ENCODE assay signal across 8 mouse cellular contexts in the genomic region with DNA sequence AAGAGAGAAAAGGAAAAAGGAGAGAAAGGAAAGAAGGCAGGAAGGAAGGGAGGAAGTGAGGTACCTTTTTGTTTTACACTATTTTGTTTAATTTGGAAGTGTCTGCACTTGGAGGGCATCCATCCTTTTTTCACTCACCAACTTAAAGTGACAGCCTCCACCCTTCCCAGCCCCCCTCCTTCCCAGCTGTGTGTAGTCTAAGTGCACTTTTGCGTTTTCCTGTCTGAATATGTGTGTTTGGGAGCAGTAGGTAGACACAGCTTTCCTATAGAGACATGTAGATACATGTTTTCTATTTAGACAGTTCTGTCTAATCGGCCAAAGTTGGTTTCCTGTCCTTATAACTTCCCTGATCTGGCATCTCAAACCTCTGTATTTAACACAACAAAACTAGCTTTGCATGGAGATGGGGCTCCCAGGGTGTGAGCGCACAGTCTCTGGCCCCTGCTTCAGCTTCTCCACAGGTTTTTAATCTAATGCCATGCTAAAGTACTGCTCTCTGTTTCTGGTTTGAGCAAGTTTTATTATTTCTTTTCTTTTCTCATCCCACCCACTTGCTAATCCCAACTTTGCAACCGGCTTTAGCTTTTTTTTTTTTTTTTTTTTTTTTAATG.
DNase-seq lines count a peak whose midpoint lies in the region; ATAC-seq and TF ChIP-seq lines count a peak whose summit lies in the region.

No protein-coding gene starts in this region.

- H3K27ac ChIP-seq in neural tube, embryonic 11.5 days (ENCODE audit: low read depth, low read length), result no peak overlapping the region
- peak overlapping the region; percentile 76 for H3K27ac ChIP-seq in forebrain, embryonic 13.5 days
- H3K27ac ChIP-seq in limb, embryonic 14.5 days (replicated peaks; ENCODE audit: low read depth, low read length), result no peak overlapping the region; the same call in 1 of the 2 replicates
- no peak overlapping the region for H3K27ac ChIP-seq in stomach, embryonic 16.5 days (ENCODE audit: low read length)

- H3K4me2 ChIP-seq in neural tube, embryonic 11.5 days (ENCODE audit: low read depth), result peak overlapping the region; percentile 60
- peak overlapping the region; percentile 56 for H3K4me2 ChIP-seq in forebrain, embryonic 13.5 days
- H3K4me2 ChIP-seq in limb, embryonic 14.5 days (replicated peaks; ENCODE audit: low read depth, low read length, severe bottlenecking), result peak overlapping the region; percentile 63
- peak overlapping the region; percentile 79 for H3K4me2 ChIP-seq in stomach, embryonic 16.5 days (ENCODE audit: low read depth, low read length)

- peak overlapping the region; percentile 22; the same call in 1 of the 2 replicates for H3K4me3 ChIP-seq in neural tube, embryonic 11.5 days (ENCODE audit: low read depth, low read length)
- H3K4me3 ChIP-seq in forebrain, embryonic 13.5 days, result peak overlapping the region; percentile 33
- peak overlapping the region; percentile 34 for H3K4me3 ChIP-seq in limb, embryonic 14.5 days (replicated peaks; ENCODE audit: low read length)
- peak overlapping the region; percentile 41; the same call in 1 of the 2 replicates for H3K4me3 ChIP-seq in stomach, embryonic 16.5 days (replicated peaks; ENCODE audit: low read length)

- ATAC-seq in neural tube, embryonic 11.5 days (ENCODE audit: insufficient read depth, low FRiP score, low TSS enrichment), result no peak
- ATAC-seq in forebrain, embryonic 13.5 days, result no peak
- no peak for ATAC-seq in limb, embryonic 14.5 days (ENCODE audit: low FRiP score, low read depth)
- no peak for ATAC-seq in stomach, embryonic 16.5 days (ENCODE audit: insufficient read depth, low FRiP score)

- no peak for TF ChIP-seq POLR2A in limb, embryonic 14.5 days (IDR thresholded peaks at IDR 0.05; ENCODE audit: borderline replicate concordance, extremely low read depth, insufficient read depth, insufficient read length)

- no peak for DNase-seq in neural tube, embryonic 11.5 days (ENCODE audit: low spot score)
- no peak for DNase-seq in neural tube, embryonic 10.5 days (ENCODE audit: extremely low spot score, low spot score)
- no peak for DNase-seq in limb, embryonic 14.5 days (ENCODE audit: low spot score)
- DNase-seq in adrenal gland, postnatal 14 days, result no peak
- DNase-seq in cerebellum, adult 9-10 months, result no peak
- no peak for DNase-seq in urinary bladder, adult 2 months (ENCODE audit: low spot score)

- H3K9ac ChIP-seq in neural tube, embryonic 11.5 days (ENCODE audit: low read length), result no peak overlapping the region
- H3K9ac ChIP-seq in forebrain, embryonic 13.5 days, result peak overlapping the region; percentile 61
- peak overlapping the region; percentile 52; the same call in 1 of the 2 replicates for H3K9ac ChIP-seq in limb, embryonic 14.5 days (ENCODE audit: low read depth, low read length, severe bottlenecking)
- peak overlapping the region; percentile 64 for H3K9ac ChIP-seq in stomach, embryonic 16.5 days (ENCODE audit: low read length)

- 16% methylated on average over 4 of the region's 4 CpGs for WGBS in neural tube, embryonic 11.5 days
- WGBS in forebrain, embryonic 13.5 days, result 6% methylated on average over 4 of the region's 4 CpGs
- WGBS in limb, embryonic 14.5 days, result 22% methylated on average over 4 of the region's 4 CpGs
- WGBS in stomach, embryonic 16.5 days, result 35% methylated on average over 4 of the region's 4 CpGs

- H3K4me1 ChIP-seq in neural tube, embryonic 11.5 days (ENCODE audit: control insufficient read depth, insufficient read depth, low read length), result peaks cover 30% of the 10 kb centered on the region
- H3K4me1 ChIP-seq in forebrain, embryonic 13.5 days, result peaks cover 74% of the 10 kb centered on the region
- peaks cover 57% of the 10 kb centered on the region for H3K4me1 ChIP-seq in limb, embryonic 14.5 days (ENCODE audit: control insufficient read depth, insufficient read depth, low read length)
- peaks cover 44% of the 10 kb centered on the region for H3K4me1 ChIP-seq in stomach, embryonic 16.5 days (ENCODE audit: control insufficient read depth, insufficient read depth, low read length)

- H3K9me3 ChIP-seq in neural tube, embryonic 11.5 days (ENCODE audit: control insufficient read depth, low read length), result no peaks in the 10 kb centered on the region
- no peaks in the 10 kb centered on the region for H3K9me3 ChIP-seq in forebrain, embryonic 13.5 days (replicated peaks)
- H3K9me3 ChIP-seq in limb, embryonic 14.5 days (ENCODE audit: control insufficient read depth, low read length), result no peaks in the 10 kb centered on the region
- no peaks in the 10 kb centered on the region for H3K9me3 ChIP-seq in stomach, embryonic 16.5 days (replicated peaks; ENCODE audit: control insufficient read depth, low read length)

- no peaks in the 10 kb centered on the region for H3K36me3 ChIP-seq in neural tube, embryonic 11.5 days (ENCODE audit: control insufficient read depth, insufficient read depth, low read length)
- H3K36me3 ChIP-seq in forebrain, embryonic 13.5 days (ENCODE audit: poor library complexity, severe bottlenecking), result no peaks in the 10 kb centered on the region
- H3K36me3 ChIP-seq in limb, embryonic 14.5 days (ENCODE audit: control insufficient read depth, insufficient read depth, low read length), result no peaks in the 10 kb centered on the region
- no peaks in the 10 kb centered on the region for H3K36me3 ChIP-seq in stomach, embryonic 16.5 days (ENCODE audit: control insufficient read depth, insufficient read depth, low read length)

- H3K27me3 ChIP-seq in neural tube, embryonic 11.5 days (ENCODE audit: control insufficient read depth, insufficient read depth, low read length), result 0 out of 2 replicates have a peak, but pooled peaks cover 2% of the 10 kb centered on the region
- peaks cover 72% of the 10 kb centered on the region for H3K27me3 ChIP-seq in forebrain, embryonic 13.5 days
- no peaks in the 10 kb centered on the region for H3K27me3 ChIP-seq in limb, embryonic 14.5 days (ENCODE audit: control insufficient read depth, insufficient read depth, low read length)
- no peaks in the 10 kb centered on the region for H3K27me3 ChIP-seq in stomach, embryonic 16.5 days (ENCODE audit: control insufficient read depth, insufficient read depth, low read length)
